Mouse (Mus musculus) retina, embryonic 14.5 days (tissue): Measurements from ENCODE around the gene Mark2.

Source experiments
- DNase-seq: peaks from one replicate; pipeline ENCODE4 v3.0.0-alpha.2; 2015; ENCODE audit warnings: low spot score

Mark2 gene

GRCm38 (mm10) chr19:7266421-7266831 lies 75.2 kb downstream of the Mark2 start:
- peak; percentile 48 for DNase-seq

DNA sequence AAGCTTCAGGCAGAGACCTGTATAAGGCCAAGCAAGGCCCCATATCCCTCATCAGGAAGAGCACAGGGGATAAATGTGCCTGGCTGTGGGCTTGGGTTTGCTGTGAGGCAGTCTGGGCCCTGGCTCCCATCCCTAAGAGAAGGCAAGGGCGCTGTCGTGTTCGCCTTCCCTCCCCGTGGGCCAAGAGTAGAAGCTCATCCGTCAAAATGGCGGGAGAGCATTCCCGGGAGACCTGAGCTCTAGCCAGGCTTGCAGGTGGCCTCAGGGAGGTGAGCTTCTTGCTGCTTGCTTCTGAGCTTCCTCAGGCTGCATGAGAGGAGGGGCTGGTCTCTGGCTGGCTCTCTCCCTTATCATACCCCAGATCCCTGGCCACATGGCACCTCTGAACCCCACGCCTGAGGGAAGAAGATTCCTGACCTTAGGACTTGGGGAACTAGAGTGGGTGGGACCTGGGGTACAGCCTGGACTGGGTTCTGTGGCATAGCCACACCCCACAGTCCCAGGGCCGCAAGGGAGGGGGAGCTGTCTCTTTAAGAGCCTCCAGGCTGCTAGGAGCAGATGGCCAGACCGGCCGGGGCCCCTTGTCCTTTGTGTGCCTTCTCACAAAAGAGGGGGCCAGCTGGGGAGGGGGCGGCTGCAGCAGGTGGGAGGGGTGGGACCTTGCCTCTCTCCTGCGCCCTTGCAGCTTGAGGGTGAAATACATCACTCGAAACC lies 76.0 kb downstream of the Mark2 start:
- DNase-seq, result peak; percentile 86

DNA sequence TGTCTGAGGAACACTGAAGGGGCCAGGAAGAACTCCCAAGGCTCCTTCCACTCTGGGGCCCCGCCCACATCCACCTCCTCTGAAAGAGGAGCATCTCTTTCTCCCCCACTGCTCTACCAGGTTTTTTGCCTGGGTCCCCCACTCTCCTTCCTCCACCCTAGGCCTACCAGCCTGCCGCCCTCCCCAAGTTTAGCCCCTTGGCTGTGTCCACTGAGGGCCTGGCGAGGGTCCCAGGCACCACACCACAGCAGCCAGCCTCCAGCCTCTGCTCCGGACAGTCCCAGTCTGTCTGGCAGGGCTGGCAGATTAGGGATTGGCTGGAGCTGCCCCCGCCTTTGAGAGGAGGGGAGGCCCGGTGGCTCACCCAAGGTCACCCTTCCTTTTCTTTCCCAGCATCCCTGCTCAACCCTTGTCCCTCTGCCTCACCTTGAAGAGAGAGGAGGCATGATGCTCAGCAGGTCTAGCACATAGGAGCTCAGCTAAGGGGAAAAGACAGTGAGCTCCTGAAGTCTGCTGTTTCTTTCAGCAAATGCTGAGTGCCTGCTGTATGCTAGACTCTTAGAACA lies 76.8 kb downstream of the Mark2 start:
- DNase-seq, result peak; percentile 45

- DNase-seq, result peak; percentile 91
Observed at GRCm38 (mm10) chr19:7264088-7264765, 77.4 kb downstream of the Mark2 start.

- DNase-seq, result no peak
Observed at GRCm38 (mm10) chr19:7262592-7262991, 79.1 kb downstream of the Mark2 start.

GRCm38 (mm10) chr19:7261964-7262363 lies 79.7 kb downstream of the Mark2 start:
- DNase-seq, result no peak

DNA sequence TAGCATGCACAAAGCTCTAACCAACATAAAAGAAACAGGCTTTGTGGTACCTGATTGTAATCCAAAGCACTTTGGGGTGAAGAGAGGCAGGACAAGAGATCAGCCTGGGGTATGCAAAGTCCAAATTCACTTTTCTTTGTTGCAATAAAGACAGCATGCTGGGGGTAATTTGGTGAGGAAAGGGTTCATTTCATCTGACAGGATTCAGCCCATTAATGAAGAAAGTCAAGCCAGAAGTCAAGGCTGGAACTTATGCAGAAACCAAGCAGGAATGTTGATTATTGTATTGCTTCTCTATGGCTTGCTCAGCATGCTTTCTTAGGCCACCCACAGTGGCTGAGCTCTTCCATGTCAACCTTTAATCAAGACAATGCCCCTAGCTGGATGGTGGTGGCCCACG lies 80.2 kb downstream of the Mark2 start:
- DNase-seq, result no peak

DNA sequence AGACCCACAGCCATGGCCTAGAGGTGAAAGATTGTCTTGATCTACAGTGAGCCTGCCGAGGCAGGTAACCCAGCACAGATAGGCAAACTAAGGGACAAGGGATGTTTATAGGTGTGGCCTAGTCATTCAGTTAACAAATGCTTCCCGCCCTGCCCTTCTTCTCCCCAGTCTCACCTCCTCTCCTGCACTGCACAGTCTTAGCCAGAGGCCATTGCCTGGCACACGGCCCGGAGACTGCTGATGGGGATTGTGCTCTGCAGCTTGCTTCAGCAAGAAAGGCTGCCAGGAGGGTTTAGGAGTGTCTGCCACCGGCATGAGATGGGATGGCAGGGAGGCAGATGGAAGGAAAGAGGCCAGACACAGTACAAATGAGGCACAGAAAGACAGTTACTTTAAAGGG lies 83.8 kb downstream of the Mark2 start:
- no peak for DNase-seq

DNA sequence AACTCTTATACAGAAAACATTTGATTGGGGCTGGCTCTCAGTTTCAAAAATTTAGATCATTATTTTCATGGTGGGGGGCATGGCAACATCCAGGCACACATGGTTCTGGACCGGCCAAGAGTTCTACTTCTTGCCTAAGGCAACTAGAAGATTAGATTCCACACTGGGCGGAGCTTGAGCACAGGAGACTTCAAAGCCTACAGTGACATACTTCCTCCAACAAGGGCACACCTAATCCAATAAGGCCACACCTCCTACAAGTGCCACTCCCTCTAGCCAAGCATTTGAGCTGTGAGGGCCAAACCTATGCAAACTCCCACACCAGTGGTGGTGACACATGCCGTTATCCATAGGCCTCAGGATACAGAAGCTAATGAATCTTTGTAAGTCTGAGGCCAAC lies 95.6 kb downstream of the Mark2 start:
- DNase-seq, result no peak

GRCm38 (mm10) chr19:7240782-7241690 lies 100.6 kb downstream of the Mark2 start, which contains the start of gene Naa40:
Naa40 (minus strand) TSS chr19:7241183.
- DNase-seq, result peak; percentile 97

DNA sequence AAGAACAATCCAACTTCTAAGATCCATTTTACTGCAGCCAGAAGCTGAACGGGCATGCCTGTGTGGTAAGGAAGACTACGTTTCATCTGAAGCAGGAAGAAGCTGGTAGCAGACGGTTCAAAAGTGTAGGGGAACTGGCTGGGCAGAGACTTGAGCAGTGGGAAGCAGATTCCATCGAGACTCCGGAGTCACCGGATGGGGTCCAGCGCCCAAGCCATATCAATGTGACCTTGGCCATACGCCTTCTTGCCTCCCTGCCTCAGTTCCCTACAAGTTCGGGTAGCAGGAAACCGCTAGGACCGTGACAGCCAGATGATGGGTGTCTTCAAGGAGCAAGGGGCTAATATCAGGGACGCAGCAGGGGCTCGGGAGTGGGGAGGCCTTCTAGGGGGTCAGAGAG lies 101.4 kb downstream of the Mark2 start:
- DNase-seq, result no peak

DNA sequence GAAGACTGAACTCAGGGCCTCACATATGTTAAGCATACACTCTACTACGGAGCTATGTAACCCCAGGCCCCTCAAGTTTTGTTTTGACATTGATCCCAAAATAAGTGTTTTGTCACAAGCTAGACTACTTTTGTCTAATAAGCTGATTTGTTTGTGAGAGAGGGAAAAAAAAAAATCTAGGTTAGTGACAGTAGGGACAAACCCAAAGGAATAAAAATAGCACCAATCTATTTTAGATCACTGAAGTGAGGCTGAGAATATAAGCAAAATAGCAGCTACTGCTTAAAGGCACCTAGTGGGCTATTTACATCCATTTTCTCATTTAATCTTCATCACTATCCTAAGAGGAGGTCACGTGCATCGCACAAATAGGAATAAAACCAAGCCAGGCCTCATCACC lies 102.1 kb downstream of the Mark2 start:
- DNase-seq, result no peak

DNA sequence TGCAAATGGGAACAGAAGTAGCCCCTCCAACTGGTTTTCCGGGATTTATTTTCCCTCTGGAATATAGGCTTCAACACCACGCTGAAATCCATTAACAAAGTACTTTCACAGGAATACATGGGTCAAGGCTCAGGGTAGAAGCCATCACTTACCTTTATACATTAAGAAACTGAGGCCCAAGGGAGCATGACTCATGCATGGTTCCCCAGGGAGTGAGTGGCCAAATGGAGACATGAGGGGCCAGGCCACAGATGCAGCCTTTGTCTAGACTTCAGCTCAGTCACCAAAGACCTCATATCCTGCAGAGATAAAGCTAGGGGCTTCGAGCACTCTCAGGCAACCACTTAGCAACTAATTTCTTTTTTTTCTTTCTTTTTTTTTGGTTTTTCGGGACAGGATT lies 104.9 kb downstream of the Mark2 start:
- no peak for DNase-seq

- no peak for DNase-seq
Observed at GRCm38 (mm10) chr19:7236011-7236410, 105.6 kb downstream of the Mark2 start.

DNA sequence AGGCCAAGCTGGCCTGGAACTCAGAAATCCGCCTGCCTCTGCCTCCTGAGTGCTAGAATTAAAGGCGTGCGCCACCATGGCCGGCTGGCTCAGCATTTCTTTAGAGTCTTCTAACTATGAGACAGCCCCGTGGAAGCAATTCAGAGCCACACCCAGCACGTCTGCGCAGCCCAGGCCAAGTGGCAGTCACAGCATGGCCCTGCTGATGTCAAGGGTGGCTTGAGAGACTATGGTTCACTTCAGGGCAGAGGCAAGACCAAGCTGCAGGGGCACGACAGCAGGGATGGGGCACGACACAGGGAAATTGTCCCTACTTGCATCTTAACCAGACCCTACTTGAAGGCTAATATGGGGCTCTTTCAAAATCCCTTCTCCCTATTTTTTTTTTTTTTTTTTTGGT lies 106.2 kb downstream of the Mark2 start:
- DNase-seq, result no peak

GRCm38 (mm10) chr19:7234537-7235221 lies 107.0 kb downstream of the Mark2 start:
- DNase-seq, result peak; percentile 84

- no peak for DNase-seq
Observed at GRCm38 (mm10) chr19:7226511-7226914, 115.1 kb downstream of the Mark2 start.
